Mouse (Mus musculus) kidney, adult 2 months (tissue): ENCODE measurements around the gene Micall1. TPM values are rescaled to one million over a fixed set of nuclear protein-coding genes. Genes with fewer than 3 reads are reported as not detected.

Experiments used
- DNase-seq: peaks from one replicate; pipeline ENCODE4 v3.0.0; 2021
- H3K27ac ChIP-seq: fragments of 200-500 bp; 2 replicates; pipeline ENCODE4 v1.5.1; 2012; ENCODE audit warnings: low read depth, low read length, control low read depth, inconsistent platforms; ENCODE audit not compliant: insufficient read depth
- H3K27me3 ChIP-seq: fragments of 200-500 bp; replicated peaks from 2 replicates; pipeline ENCODE4 v1.6.1; 2012; ENCODE audit warnings: mild to moderate bottlenecking, moderate library complexity, low read length, inconsistent platforms; ENCODE audit not compliant: control insufficient read depth, insufficient read depth
- H3K36me3 ChIP-seq: fragments of 200-500 bp; 2 replicates; pipeline ENCODE4 v1.6.1; 2012; ENCODE audit warnings: mild to moderate bottlenecking, moderate library complexity, low read length, inconsistent platforms; ENCODE audit not compliant: control insufficient read depth, insufficient read depth
- H3K4me1 ChIP-seq: fragments of 200-500 bp; 2 replicates; pipeline ENCODE4 v1.6.1; 2011; ENCODE audit warnings: low read length; ENCODE audit not compliant: control insufficient read depth, insufficient read depth
- H3K4me3 ChIP-seq: fragments of 200-500 bp; 2 replicates; pipeline ENCODE4 v1.5.1; 2011; ENCODE audit warnings: mild to moderate bottlenecking, low read depth, low read length, control low read depth; ENCODE audit not compliant: insufficient read depth
- CTCF ChIP-seq: fragments of 200-500 bp; conservative IDR thresholded peaks from 2 replicates; pipeline ENCODE4 v1.5.1; 2011; ENCODE audit warnings: low read depth, mild to moderate bottlenecking, control low read depth, low read length, moderate library complexity, mixed read lengths; ENCODE audit not compliant: insufficient read depth, insufficient read length
- POLR2A ChIP-seq: fragments of 200-500 bp; IDR thresholded peaks from one replicate; pipeline ENCODE4 v1.6.1; 2011; ENCODE audit warnings: low read depth, low read length, control low read depth
- WGBS: fragments of 180-500 bp; shearing (Covaris S2); methylation state at CpG from one replicate; pipeline ENCODE4 v1.1.7; 2018; 5-methylcytosine and 5-hydroxymethylcytosine counted together
- polyA plus RNA-seq: library from polyadenylated mRNA; depleted of rRNA; stranded (reverse); fragments of >200 nt; gene quantifications from 2 replicates; pipeline ENCODE4 v1.2.3, GENCODE M21; 2012

Micall1 gene
- polyA plus RNA-seq, 1 experiment = 23.3 TPM

DNA sequence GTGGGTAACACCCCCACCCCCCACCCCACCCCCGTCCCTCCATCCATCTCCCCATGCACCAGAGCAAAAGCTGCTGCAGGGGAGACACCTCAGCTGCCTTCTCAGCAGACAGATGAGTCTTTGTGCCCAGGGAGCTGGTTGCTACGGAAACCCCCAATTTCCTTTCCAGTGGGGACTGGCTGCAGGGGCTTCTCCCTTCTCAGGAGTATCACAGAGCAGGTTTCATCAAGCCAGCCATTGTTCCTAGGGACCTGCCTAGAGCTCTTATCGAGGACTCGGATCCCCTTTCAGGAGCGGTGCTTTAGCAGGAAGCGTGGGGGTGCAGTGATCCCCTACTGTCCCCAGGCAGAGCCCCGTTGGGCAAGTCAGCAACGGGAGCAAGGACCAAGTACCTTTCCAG, 43.2 kb downstream of the Micall1 start:
- Histone ChIP-seq H3K4me1 (no peaks in the 10 kb centered on the region), H3K4me3 (no peak overlapping the region), H3K27ac (no peak overlapping the region), H3K36me3 (no peaks in the 10 kb centered on the region), H3K27me3 (no peaks in the 10 kb centered on the region)
- no peak for DNase-seq
- TF ChIP-seq CTCF (no peak), POLR2A (no peak)
- WGBS = 85% methylated on average over 8 of the region's 8 CpGs

DNA sequence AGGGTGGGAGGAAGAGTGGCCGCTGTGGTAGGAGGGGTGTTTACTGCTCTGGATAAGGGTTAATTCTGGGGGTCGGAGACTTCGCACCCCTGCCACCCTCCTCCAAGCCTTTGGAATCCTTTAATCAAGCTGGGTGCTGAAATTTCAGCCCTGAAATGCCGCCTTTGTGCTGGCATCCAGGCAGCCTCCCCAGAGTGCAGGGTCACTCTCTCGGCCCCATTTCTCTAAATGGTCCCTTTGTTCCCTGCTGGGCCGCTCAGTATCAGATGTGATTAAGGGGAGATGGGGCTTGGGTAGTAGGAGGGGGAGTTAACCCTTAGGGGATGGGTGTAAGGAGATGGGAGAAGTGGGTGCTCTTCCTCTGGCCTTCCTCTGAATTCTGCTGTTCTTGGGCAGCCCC, 44.0 kb downstream of the Micall1 start:
- Histone ChIP-seq H3K4me1 (no peaks in the 10 kb centered on the region), H3K27ac (no peak overlapping the region), H3K4me3 (no peak overlapping the region), H3K36me3 (no peaks in the 10 kb centered on the region), H3K27me3 (no peaks in the 10 kb centered on the region)
- 75% methylated on average over 6 of the region's 6 CpGs for WGBS
- TF ChIP-seq CTCF (no peak), POLR2A (no peak)
- DNase-seq = no peak

DNA sequence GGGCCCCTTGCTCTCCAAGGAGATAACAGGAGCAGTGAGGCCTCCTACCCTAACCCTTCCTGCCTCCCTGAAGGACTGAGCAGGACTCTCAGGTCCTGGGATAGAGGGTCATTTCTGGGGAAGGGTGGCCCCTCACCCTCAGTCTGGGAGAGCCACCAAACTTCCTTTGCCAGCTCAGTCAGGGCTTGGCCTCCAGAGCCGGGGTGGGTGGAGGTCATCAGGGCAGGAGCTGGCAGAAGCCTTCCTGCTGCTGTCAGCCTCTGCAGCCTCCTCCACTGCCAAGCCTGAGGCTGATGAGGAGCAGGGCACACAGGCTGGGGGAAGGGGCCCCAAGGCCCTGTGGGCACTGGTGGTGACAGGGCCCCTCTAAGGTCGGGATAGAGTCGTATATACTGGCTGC, 46.9 kb downstream of the Micall1 start:
- TF ChIP-seq POLR2A (no peak), CTCF (no peak)
- Histone ChIP-seq H3K4me1 (no peaks in the 10 kb centered on the region), H3K36me3 (no peaks in the 10 kb centered on the region), H3K27me3 (no peaks in the 10 kb centered on the region), H3K4me3 (no peak overlapping the region), H3K27ac (no peak overlapping the region)
- WGBS = 25% methylated on average over 3 of the region's 3 CpGs
- no peak for DNase-seq

DNA sequence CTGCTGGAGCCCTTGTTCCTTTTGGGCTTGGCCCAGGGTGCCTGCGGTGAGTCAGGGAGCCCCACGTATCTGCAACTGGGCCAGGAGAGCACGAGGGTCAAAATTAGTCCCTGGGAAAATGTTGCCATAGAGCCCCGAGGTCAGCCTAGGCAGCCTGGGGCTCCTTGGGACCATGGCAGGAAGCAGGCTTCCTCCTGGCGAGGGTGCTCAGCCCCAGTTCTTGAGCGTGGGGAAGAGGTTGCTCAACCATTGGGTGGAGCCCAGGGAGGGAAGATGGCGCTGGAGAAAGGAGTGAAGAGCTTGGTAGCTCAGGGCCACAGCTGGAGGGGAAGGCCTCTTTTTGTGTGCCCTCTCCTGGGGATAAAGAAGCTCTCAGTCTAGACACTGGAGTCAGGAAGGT, 53.6 kb downstream of the Micall1 start:
- Histone ChIP-seq H3K4me1 (no peaks in the 10 kb centered on the region), H3K27ac (no peak overlapping the region), H3K36me3 (no peaks in the 10 kb centered on the region), H3K4me3 (no peak overlapping the region), H3K27me3 (peaks cover 3% of the 10 kb centered on the region; the same call in 1 of the 2 replicates)
- no peak for DNase-seq
- WGBS = 77% methylated on average over 7 of the region's 7 CpGs
- TF ChIP-seq POLR2A (no peak), CTCF (no peak)

DNA sequence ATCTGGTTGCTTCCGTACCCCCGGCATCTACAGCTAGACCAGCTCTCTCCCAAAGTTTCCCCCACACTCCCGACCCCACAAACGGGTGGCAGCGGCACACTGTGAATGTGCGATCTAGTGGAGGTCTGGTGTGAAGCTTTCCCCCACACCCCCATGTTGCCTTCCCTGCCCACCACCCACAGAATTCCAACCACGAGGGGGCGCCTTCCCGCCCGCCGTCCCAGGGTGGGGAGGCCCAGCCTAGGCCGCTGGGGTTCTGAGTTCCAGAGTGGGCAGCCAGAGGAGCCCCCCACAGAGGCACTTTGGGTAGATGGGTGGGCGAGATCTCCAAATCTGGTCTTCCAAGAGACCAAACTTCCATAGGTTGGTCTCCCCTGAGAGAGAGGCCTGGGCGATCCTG, 54.1 kb downstream of the Micall1 start:
- no peak overlapping the region for H3K27ac ChIP-seq
- no peak overlapping the region for H3K4me3 ChIP-seq
- H3K36me3 ChIP-seq = no peaks in the 10 kb centered on the region
- peaks cover 3% of the 10 kb centered on the region; the same call in 1 of the 2 replicates for H3K27me3 ChIP-seq
- H3K4me1 ChIP-seq = no peaks in the 10 kb centered on the region
- 47% methylated on average over 14 of the region's 14 CpGs for WGBS
- TF ChIP-seq CTCF = no peak
- no peak for TF ChIP-seq POLR2A
- no peak for DNase-seq

DNA sequence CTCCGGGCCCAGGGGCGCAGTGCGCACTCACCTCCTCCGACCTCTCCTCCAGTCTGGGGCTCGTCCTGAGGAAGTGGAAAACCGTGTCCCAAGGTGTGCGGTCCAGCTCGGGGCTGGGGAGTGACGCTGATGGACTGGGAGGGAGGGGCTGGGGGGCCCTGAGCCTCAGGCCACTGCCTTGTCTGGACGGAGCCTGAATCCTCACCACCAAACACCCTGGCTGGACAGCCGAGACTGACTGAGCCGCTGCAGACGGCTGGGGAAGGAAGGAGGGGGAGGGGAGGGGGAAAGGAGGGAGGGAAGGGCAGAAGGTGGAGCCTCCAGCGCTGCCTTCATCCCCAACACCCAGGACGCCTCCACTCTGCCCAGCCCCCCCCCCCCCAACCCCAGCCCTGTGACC, 55.6 kb downstream of the Micall1 start:
- TF ChIP-seq CTCF (no peak), POLR2A (no peak)
- peaks cover 3% of the 10 kb centered on the region; the same call in 1 of the 2 replicates for H3K27me3 ChIP-seq
- no peaks in the 10 kb centered on the region for H3K4me1 ChIP-seq
- no peak overlapping the region for H3K27ac ChIP-seq
- WGBS = 23% methylated on average over 15 of the region's 15 CpGs
- no peaks in the 10 kb centered on the region for H3K36me3 ChIP-seq
- no peak for DNase-seq
- H3K4me3 ChIP-seq = no peak overlapping the region

DNA sequence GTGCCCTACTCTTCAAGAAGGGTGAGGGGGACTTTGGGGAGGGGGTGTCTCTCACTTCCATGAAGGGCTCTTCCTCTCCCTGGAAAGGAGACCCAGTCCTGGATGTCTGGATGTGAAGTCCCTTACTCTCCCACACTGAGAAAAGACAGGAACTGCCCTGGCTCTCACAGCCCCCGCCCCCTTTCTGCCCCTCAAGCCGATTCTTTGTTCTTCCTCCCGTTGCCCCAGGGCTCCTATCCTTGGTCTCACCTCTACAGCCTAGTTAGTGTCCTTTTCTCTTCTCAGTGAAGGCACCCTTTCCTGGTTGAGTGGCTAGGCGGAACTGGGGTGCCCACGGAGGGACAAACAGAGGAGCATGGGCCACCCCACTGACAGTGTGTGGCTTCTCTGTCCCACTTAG, 56.4 kb downstream of the Micall1 start, which contains the start of gene Sox10:
Gene Sox10, minus strand, starts transcription at position 101 of the 400 bp plus-strand sequence.
- WGBS = 75% methylated on average over 5 of the region's 5 CpGs
- no peak within 1 kb of the TSS for H3K4me3 ChIP-seq
- DNase-seq = no peak
- TF ChIP-seq POLR2A (no peak), CTCF (no peak)
- no peak within 1 kb of the TSS for H3K27ac ChIP-seq
- no peaks in the 10 kb centered on the region for H3K4me1 ChIP-seq
- H3K36me3 ChIP-seq = no peaks in the 10 kb centered on the region
- H3K27me3 ChIP-seq = peaks cover 3% of the 10 kb centered on the region; the same call in 1 of the 2 replicates
